Mouse (Mus musculus): ENCODE results near the gene Slc27a4. TPM values are rescaled to one million over a fixed set of nuclear protein-coding genes. Genes with fewer than 3 reads are reported as not detected.

Gene Slc27a4
- polyA plus RNA-seq, 1 experiment, result 15.3 TPM

DNA sequence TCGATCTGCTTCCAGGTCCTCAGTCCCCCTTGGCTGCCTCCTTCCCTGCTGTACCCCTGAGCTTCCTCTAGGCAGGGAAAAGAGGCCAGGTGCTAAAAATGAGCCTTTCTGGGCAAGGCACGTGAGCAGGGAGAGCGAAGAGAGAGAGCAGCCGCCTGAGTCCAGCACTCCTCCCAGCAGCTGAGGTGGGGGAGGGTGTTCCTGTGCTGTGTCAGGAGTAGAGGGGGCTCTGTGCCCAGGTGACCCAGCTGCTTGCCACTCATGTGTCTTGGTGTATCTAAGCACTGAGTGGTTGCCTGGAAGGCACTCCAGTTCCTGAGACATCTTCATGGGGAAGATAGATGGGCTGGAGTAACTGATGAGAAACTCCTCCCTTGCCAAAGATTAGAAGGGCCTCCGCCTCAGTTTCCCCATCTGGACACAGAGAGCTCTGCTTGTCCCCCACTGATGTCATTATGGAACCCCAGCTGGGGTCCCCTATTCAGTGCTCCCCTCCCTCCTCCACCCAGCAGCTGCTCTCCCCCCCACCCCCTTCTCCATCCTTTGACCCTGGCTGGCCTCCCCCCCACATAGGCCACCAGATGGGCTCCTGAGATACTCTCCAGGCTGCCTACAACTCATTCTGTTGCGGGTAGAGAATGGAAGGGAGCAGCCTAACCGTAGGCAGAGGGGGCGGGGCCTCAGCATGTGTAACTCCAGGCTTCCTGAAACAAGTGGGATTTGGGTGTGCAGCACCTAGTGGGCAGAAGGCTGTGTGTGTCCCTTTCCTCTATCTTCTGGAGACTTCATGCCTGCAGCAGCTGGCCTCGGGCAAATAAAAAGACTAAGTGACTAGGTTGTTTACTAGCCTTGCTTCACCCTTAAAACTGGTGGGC is 41.0 kb downstream of the Slc27a4 start:
- Histone ChIP-seq H3K27ac (ENCODE audit: insufficient read depth, low read depth, low read length) (no peak overlapping the region), H3K4me3 (ENCODE audit: insufficient read depth, low read length) (no peak overlapping the region), H3K4me1 (ENCODE audit: control insufficient read depth, insufficient read depth, low read length) (no peaks in the 10 kb centered on the region)
- TF ChIP-seq CTCF (IDR thresholded peaks at IDR 0.05; ENCODE audit: low read depth, low read length) (no peak), POLR2A (IDR thresholded peaks at IDR 0.05; ENCODE audit: borderline replicate concordance, low read depth, low read length) (no peak)

DNA sequence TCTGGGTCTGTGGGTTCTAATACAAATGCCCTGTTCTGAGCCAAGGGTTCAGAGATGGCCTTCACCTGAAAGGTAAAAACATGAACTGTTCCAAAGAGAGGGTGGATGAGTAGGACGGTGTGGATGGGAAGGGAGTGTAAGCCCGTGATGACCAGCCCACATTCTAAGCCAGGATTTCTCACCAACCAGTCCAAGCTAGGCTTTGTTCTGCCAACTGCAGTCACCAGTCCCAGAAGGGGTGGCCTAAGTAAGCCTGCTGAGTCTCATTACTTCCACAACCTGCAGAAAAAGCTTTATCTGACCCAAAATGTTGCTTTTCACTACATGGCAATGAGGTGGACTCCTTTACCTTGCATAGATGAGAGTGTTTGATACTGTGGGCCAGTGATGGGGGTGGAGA is 41.7 kb downstream of the Slc27a4 start:
- no peak overlapping the region for H3K4me3 ChIP-seq (ENCODE audit: insufficient read depth, low read length)
- no peak for TF ChIP-seq CTCF (IDR thresholded peaks at IDR 0.05; ENCODE audit: low read depth, low read length)
- TF ChIP-seq POLR2A (IDR thresholded peaks at IDR 0.05; ENCODE audit: borderline replicate concordance, low read depth, low read length), result no peak
- H3K4me1 ChIP-seq (ENCODE audit: control insufficient read depth, insufficient read depth, low read length), result no peaks in the 10 kb centered on the region
- no peak overlapping the region for H3K27ac ChIP-seq (ENCODE audit: insufficient read depth, low read depth, low read length)

- H3K4me3 ChIP-seq (ENCODE audit: insufficient read depth, low read length), result no peak overlapping the region
- TF ChIP-seq POLR2A (IDR thresholded peaks at IDR 0.05; ENCODE audit: borderline replicate concordance, low read depth, low read length), result no peak
- no peak for TF ChIP-seq CTCF (IDR thresholded peaks at IDR 0.05; ENCODE audit: low read depth, low read length)
- H3K27ac ChIP-seq (ENCODE audit: insufficient read depth, low read depth, low read length), result no peak overlapping the region
- H3K4me1 ChIP-seq (ENCODE audit: control insufficient read depth, insufficient read depth, low read length), result no peaks in the 10 kb centered on the region
Observed at GRCm38 (mm10) chr2:29844661-29845060, 42.2 kb downstream of the Slc27a4 start.

DNA sequence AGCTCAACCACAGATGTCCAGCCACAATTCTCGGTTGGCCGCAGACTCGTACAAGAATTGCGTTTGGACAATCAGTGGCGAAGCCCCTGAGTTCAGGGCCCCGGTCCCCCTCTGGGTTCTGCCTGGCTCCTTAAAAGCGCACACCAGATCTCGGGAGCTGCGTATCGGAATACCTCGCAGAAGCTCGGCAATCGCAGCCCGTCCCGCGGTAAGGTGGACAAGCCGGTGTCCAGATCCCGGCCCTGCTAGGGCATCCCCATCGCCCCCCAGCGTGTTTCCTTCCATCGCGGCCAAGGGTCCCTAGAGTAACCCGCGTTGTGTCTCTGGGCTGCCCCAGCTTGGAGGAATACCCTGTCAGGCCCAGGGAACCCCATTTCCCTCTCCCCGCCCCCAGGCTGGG is 43.2 kb downstream of the Slc27a4 start:
- Histone ChIP-seq H3K4me3 (ENCODE audit: insufficient read depth, low read length) (no peak overlapping the region), H3K4me1 (ENCODE audit: control insufficient read depth, insufficient read depth, low read length) (no peaks in the 10 kb centered on the region), H3K27ac (ENCODE audit: insufficient read depth, low read depth, low read length) (no peak overlapping the region)
- no peak for TF ChIP-seq CTCF (IDR thresholded peaks at IDR 0.05; ENCODE audit: low read depth, low read length)

DNA sequence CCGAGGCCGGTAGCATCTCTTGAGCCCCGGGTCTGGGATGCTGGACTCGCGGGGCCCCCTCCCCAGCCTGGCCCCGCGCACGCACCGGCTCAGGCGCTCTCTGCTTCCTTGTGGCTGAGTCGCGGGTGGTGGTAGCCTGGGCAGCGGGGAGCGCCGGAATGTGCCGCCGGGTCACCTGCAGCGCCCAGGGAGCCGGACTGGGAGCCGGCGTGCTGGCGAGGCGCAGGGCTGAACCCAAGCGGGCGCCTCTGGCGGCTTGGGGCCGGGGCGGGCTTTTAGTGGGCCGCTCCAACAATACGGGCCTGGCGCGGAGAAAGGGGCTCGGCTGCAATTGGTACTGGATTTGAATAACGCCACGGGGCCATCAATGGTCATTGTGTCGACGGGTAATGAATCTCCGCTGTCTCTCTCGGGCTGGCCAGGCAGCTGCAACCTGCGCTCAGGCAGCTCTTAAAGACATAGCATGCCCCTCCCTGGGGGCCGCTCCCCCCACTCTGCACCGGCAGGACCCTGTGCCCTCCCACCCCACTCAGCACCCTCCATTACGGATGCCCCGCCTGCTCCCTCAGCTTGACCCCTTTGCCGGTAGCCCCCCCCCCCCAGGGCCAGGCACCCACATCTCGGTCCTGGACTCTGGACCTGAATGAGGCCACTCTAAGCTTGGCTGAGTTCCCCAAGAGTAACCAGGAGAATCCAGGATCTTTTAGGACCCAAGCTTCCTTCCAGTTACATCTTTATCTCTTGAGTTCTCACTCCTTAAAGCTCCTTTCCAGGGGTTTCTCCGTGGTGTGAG is 43.8 kb downstream of the Slc27a4 start:
- no peaks in the 10 kb centered on the region for H3K4me1 ChIP-seq (ENCODE audit: control insufficient read depth, insufficient read depth, low read length)
- no peak overlapping the region for H3K4me3 ChIP-seq (ENCODE audit: insufficient read depth, low read length)
- TF ChIP-seq CTCF (IDR thresholded peaks at IDR 0.05; ENCODE audit: low read depth, low read length), result no peak
- TF ChIP-seq POLR2A (IDR thresholded peaks at IDR 0.05; ENCODE audit: borderline replicate concordance, low read depth, low read length), result no peak
- H3K27ac ChIP-seq (ENCODE audit: insufficient read depth, low read depth, low read length), result no peak overlapping the region

DNA sequence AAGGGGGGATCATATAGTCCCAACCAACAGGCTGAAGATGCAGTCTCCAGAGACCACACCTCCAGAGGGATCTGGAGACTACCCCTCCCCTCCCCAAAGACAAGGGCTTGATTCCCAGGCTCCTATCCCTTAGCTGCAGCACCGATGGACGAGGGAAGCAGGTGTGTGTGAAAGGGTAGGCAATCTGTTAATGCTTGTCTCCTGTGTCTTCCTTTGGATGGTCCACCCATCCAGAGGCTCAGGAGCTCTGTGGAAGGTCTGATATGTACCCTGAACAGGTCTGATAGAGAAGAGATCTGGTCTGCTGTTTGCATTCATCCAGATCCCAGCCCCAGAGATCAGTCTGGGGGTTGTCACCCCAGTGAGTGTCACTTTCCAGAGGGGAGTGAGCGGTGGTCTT is 44.5 kb downstream of the Slc27a4 start:
- no peaks in the 10 kb centered on the region for H3K4me1 ChIP-seq (ENCODE audit: control insufficient read depth, insufficient read depth, low read length)
- no peak overlapping the region for H3K4me3 ChIP-seq (ENCODE audit: insufficient read depth, low read length)

GRCm38 (mm10) chr2:29849041-29849440 is 46.6 kb downstream of the Slc27a4 start:
- no peaks in the 10 kb centered on the region for H3K4me1 ChIP-seq (ENCODE audit: control insufficient read depth, insufficient read depth, low read length)
- H3K27ac ChIP-seq (ENCODE audit: insufficient read depth, low read depth, low read length), result no peak overlapping the region
- no peak for TF ChIP-seq CTCF (IDR thresholded peaks at IDR 0.05; ENCODE audit: low read depth, low read length)
- no peak for TF ChIP-seq POLR2A (IDR thresholded peaks at IDR 0.05; ENCODE audit: borderline replicate concordance, low read depth, low read length)
- no peak overlapping the region for H3K4me3 ChIP-seq (ENCODE audit: insufficient read depth, low read length)

More for the DNA sequence above, 44.5 kb downstream of the Slc27a4 start:
- H3K27ac ChIP-seq (ENCODE audit: insufficient read depth, low read depth, low read length), result no peak overlapping the region
- TF ChIP-seq CTCF (IDR thresholded peaks at IDR 0.05; ENCODE audit: low read depth, low read length) (no peak), POLR2A (IDR thresholded peaks at IDR 0.05; ENCODE audit: borderline replicate concordance, low read depth, low read length) (no peak)

GRCm38 (mm10) chr2:29849841-29850480 is 47.5 kb downstream of the Slc27a4 start:
- Histone ChIP-seq H3K4me1 (ENCODE audit: control insufficient read depth, insufficient read depth, low read length) (no peaks in the 10 kb centered on the region), H3K27ac (ENCODE audit: insufficient read depth, low read depth, low read length) (no peak overlapping the region), H3K4me3 (ENCODE audit: insufficient read depth, low read length) (no peak overlapping the region)
- TF ChIP-seq POLR2A (IDR thresholded peaks at IDR 0.05; ENCODE audit: borderline replicate concordance, low read depth, low read length), result no peak
- no peak for TF ChIP-seq CTCF (IDR thresholded peaks at IDR 0.05; ENCODE audit: low read depth, low read length)

DNA sequence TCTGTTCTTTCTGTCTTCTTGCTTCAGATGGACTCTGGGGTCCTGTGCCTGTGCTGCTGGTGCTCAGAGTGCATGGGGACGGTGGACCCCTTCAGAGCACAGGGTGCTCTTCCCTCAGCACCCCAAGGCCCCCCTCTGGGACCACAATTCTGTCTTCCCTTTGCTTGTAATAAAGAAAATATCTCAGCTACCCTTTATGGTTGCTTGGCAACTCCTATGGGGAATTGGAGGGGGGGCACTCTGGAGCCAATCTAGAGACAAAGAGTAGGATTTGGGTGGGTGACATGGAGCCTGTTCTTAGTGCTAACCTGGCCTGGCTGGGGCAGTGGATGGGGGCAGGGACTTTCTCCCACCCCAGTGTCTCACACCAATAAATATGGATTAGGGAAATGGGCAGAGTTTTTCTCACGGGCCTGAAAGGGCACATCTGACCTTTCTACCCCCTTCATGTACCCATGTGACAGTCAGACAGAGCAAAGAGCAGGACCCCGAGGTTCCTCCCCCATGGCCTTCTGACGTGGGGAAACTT is 50.6 kb downstream of the Slc27a4 start:
- Histone ChIP-seq H3K4me1 (ENCODE audit: control insufficient read depth, insufficient read depth, low read length) (no peaks in the 10 kb centered on the region), H3K27ac (ENCODE audit: insufficient read depth, low read depth, low read length) (no peak overlapping the region), H3K4me3 (ENCODE audit: insufficient read depth, low read length) (no peak overlapping the region)
- TF ChIP-seq POLR2A (IDR thresholded peaks at IDR 0.05; ENCODE audit: borderline replicate concordance, low read depth, low read length), result no peak
- no peak for TF ChIP-seq CTCF (IDR thresholded peaks at IDR 0.05; ENCODE audit: low read depth, low read length)
